In the genomic region with DNA sequence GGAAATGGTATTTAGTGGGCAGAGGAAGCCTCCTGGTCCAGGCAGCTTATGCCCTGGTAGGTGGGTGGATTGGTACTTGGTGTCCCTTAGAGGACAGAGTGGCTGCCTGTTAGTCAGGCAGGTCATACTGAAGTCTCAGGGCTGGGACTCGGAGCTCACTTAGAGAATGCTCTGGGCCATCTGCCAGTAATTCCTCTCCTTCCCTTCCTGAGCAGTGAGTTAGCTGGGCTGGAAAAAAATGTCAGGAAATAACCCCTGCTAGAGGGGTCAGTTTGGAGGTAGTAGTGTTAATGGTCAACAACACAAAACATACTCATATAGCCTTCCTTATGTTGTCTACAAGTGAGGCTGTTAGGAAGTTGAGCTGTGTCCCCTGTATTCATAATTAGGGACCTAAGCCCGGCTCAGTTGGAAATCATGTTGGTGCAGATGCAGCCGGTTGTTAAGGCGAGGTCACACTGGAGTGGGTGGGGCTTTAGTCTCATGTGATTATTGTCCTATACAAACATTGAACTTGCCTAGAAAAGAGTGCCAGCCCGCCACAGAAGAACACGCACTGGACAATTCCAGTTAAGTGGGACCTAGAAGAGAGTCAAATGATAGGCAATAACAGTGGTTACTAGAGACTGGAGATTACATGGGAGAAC, we compare ENCODE assay signal across 10 mouse cellular contexts. TPM values are rescaled to one million over a fixed set of nuclear protein-coding genes. Genes with fewer than 3 reads are reported as not detected.
DNase-seq lines count a peak whose midpoint lies in the region; ATAC-seq lines count a peak whose summit lies in the region.
"Had no signal": no experiment of that assay in that cellular context is flagged by ENCODE, and none has a peak within 500 bp of the region (broad histone marks: within the 10 kb centered on the region; RNA-seq: fewer than 3 reads in every experiment).

No protein-coding gene starts in this region.

- no peaks in the 10 kb centered on the region for H3K27me3 ChIP-seq in liver, embryonic 11.5 days (replicated peaks; ENCODE audit: control insufficient read depth, insufficient read depth, low read length)
- H3K27me3 ChIP-seq: embryonic facial prominence, embryonic 13.5 days had no signal

- peaks cover 20% of the 10 kb centered on the region for H3K4me1 ChIP-seq in liver, embryonic 11.5 days (replicated peaks; ENCODE audit: control insufficient read depth, insufficient read depth, low read length)

- H3K36me3 ChIP-seq in liver, embryonic 11.5 days (ENCODE audit: control insufficient read depth, insufficient read depth, low read length): no peaks in the 10 kb centered on the region
- H3K36me3 ChIP-seq: embryonic facial prominence, embryonic 13.5 days had no signal

- no peak overlapping the region for H3K4me2 ChIP-seq in liver, embryonic 11.5 days
- H3K4me2 ChIP-seq: embryonic facial prominence, embryonic 13.5 days had no signal

- H3K27ac ChIP-seq in liver, embryonic 11.5 days (ENCODE audit: low read depth, low read length): peak overlapping the region; percentile 23; the same call in 1 of the 2 replicates
- H3K27ac ChIP-seq: embryonic facial prominence, embryonic 13.5 days had no signal

- H3K9me3 ChIP-seq in liver, embryonic 11.5 days (ENCODE audit: control insufficient read depth, low read length): no peaks in the 10 kb centered on the region
- H3K9me3 ChIP-seq: embryonic facial prominence, embryonic 13.5 days had no signal

- peak; percentile 16 for DNase-seq in retina, postnatal 1 day
- no peak for DNase-seq in retina, embryonic 14.5 days (ENCODE audit: low spot score)
- peak; percentile 52 to 54 for DNase-seq in heart, postnatal 14 days
- DNase-seq in liver, embryonic 11.5 days (ENCODE audit: low spot score): no peak
- peak; percentile 60 for DNase-seq in yolk sac, embryonic 10.5 days (ENCODE audit: low spot score)
- DNase-seq in left cerebral cortex, adult 18-20 months (ENCODE audit: low spot score in 2 of 2): no peak
- no peak for DNase-seq in neural tube, embryonic 10.5 days (ENCODE audit: extremely low spot score, low spot score)
- DNase-seq in right cerebral cortex, postnatal 10 days (ENCODE audit: low spot score in 2 of 2): no peak
- DNase-seq: thymus, postnatal 4 days had no signal

- H3K4me3 ChIP-seq in liver, embryonic 11.5 days (ENCODE audit: low read depth, low read length): no peak overlapping the region
- H3K4me3 ChIP-seq: embryonic facial prominence, embryonic 13.5 days had no signal

- no peak overlapping the region for H3K9ac ChIP-seq in liver, embryonic 11.5 days (ENCODE audit: low read depth, low read length)
- H3K9ac ChIP-seq: embryonic facial prominence, embryonic 13.5 days had no signal

- intact Hi-C loops in heart, postnatal 14 days (cut with DNase I): no loop called here

- peak; percentile 42; the same call in 1 of the 2 replicates for ATAC-seq in liver, embryonic 11.5 days (replicated peaks; ENCODE audit: low FRiP score)

- 36% methylated on average over 6 of the region's 6 CpGs for WGBS in liver, embryonic 11.5 days

RNA-seq across cellular contexts. Expression of gene Cd9, which starts 18.5 kb away (rescaled TPM):
- total RNA-seq in heart, postnatal 14 days (2021): 10 to 100 TPM; 63.4 to 69.8 TPM
- polyA plus RNA-seq in liver, embryonic 11.5 days (2014; fragmentation: Nextera tagmentation; extraction: Ambion mirVana): 111 and 113 TPM in 2 replicates
- 10 to 100 TPM; 37.7 to 41.6 TPM for total RNA-seq in left cerebral cortex, adult 18-20 months (2021)

RNA-seq across cellular contexts. Expression of gene Vwf, which starts 33.5 kb away (rescaled TPM):
- 100 to 1,000 TPM in 1 of 2 experiments, 10 to 100 TPM in 1; 88.1 to 110 TPM for total RNA-seq in heart, postnatal 14 days (2021)
- polyA plus RNA-seq in liver, embryonic 11.5 days (2014; fragmentation: Nextera tagmentation; extraction: Ambion mirVana): 25.3 and 32.4 TPM in 2 replicates
- total RNA-seq in left cerebral cortex, adult 18-20 months (2021): 10 to 100 TPM; 14.8 to 24.1 TPM

Comparison
In these comparisons a context has a peak if more than half of its experiments do, and no peak if none do; other contexts are left out.
1. DNase-seq: peak in retina, postnatal 1 day (single experiment), heart, postnatal 14 days (2 of 2) and yolk sac, embryonic 10.5 days (single experiment); none in retina, embryonic 14.5 days (single experiment), liver, embryonic 11.5 days (single experiment), left cerebral cortex, adult 18-20 months (0 of 2), neural tube, embryonic 10.5 days (single experiment) and right cerebral cortex, postnatal 10 days (0 of 2).